32 mouse cellular contexts compared by ENCODE assay signal in the genomic region with DNA sequence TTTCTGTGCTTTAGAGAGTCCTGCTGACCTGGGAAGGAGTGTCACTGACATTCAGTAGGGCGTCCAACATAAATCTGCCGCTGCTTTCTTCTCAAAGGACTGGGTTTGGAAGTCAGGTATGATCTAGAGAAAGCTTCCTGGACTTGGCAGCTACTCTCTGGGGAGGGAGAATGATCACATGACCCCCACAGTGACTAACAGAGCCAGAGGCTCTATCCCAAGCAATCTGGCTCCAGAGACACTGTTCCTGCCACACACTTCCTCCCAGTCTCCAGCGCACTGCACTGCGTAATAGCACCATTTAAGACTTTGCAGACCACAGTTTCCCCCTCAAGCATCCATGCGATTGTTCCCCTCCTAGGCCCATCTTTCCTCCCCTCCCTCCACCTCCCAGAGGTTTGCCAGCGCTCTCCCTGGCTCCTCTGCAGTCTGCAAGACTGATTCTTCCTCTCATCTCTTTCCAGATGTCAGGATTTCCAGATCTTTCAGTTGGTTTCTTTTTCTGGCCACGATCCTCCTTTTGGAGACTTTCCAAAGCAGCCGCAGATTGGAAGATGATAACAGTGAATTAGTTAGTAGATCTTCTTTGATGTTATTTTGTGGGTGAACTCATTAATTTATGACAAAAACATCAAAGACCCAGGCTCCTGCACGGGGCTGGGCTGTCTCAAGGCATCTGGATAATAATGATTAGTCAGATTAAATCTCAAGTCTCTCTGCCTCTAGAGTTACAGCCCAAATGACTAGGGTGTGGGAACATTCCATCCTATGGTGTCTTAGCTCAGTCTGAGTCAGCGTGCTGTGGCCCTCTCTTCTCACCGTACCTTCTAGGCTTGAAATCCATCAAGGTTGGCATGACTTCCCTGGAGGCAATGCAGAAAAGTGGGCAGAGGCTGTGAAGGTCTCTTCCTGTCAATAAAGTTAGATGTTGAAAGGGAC. TPM values are rescaled to one million over a fixed set of nuclear protein-coding genes. Genes with fewer than 3 reads are reported as not detected.
DNase-seq lines count a peak whose midpoint lies in the region; ATAC-seq and TF ChIP-seq lines count a peak whose summit lies in the region.
"Had no signal": no experiment of that assay in that cellular context is flagged by ENCODE, and none has a peak within 500 bp of the region (broad histone marks: within the 10 kb centered on the region; RNA-seq: fewer than 3 reads in every experiment).

No protein-coding gene starts in this region.

- no peak for TF ChIP-seq POLR2A in MEL (IDR thresholded peaks at IDR 0.05; ENCODE audit: control insufficient read depth in 1 of 2, insufficient read depth in 1 of 2, low read depth in 1 of 2, low read length in 2 of 2, poor library complexity in 1 of 2)

- peak; percentile 27 for DNase-seq in adrenal gland, postnatal 14 days
- no peak for DNase-seq in adrenal gland, postnatal 10 days
- DNase-seq in neural tube, embryonic 11.5 days (ENCODE audit: low spot score): peak; percentile 5
- DNase-seq in MEL (ENCODE audit: low read depth, low spot score): no peak
- DNase-seq in brain, adult 2 months (ENCODE audit: low read depth, low spot score): peak; percentile 70
- no peak for DNase-seq in cerebellum, postnatal 36 days
- no peak for DNase-seq in forebrain, embryonic 14.5 days (ENCODE audit: low spot score)
- DNase-seq: cerebellum, adult 2 months; cerebellum, postnatal 25 days; gastrocnemius, adult 2 months; gastrocnemius, postnatal 36 days; heart, adult 18-20 months; heart, postnatal 4 days; kidney, adult 9 months; kidney, postnatal 10 days; layer of hippocampus, postnatal 36 days; lung, embryonic 14.5 days; lung, postnatal 14 days had no signal

- ATAC-seq in neural tube, embryonic 11.5 days (ENCODE audit: insufficient read depth, low FRiP score, low TSS enrichment): no peak
- no peak for ATAC-seq in neural tube, embryonic 15.5 days (ENCODE audit: low FRiP score)
- no peak for ATAC-seq in forebrain, embryonic 14.5 days
- ATAC-seq: activated CD4-positive, CD25-positive, alpha-beta regulatory T cell, adult 4 months; forebrain, embryonic 13.5 days; intestine, postnatal 0 days had no signal

- H3K4me1 ChIP-seq in neural tube, embryonic 11.5 days (ENCODE audit: control insufficient read depth, insufficient read depth, low read length): no peaks in the 10 kb centered on the region
- H3K4me1 ChIP-seq in neural tube, embryonic 15.5 days: peaks cover 7% of the 10 kb centered on the region; the same call in 1 of the 2 replicates
- H3K4me1 ChIP-seq in MEL (ENCODE audit: control insufficient read depth in 1 of 2, insufficient read depth in 2 of 2, low read length in 2 of 2): peaks cover 4 to 45% of the 10 kb centered on the region in 2 experiments
- H3K4me1 ChIP-seq in forebrain, embryonic 14.5 days (ENCODE audit: control insufficient read depth, insufficient read depth, low read length): peaks cover 5% of the 10 kb centered on the region; the same call in 1 of the 2 replicates
- H3K4me1 ChIP-seq: liver, embryonic 15.5 days had no signal

- TF ChIP-seq RAD21 in MEL (IDR thresholded peaks at IDR 0.05; ENCODE audit: low read depth, low read length): no peak

- no peak for TF ChIP-seq EP300 in MEL (IDR thresholded peaks at IDR 0.05; ENCODE audit: low read depth in 1 of 2, low read length in 2 of 2)

- H3K4me2 ChIP-seq in neural tube, embryonic 11.5 days (ENCODE audit: low read depth): no peak overlapping the region
- H3K4me2 ChIP-seq in neural tube, embryonic 15.5 days: no peak overlapping the region
- H3K4me2 ChIP-seq in forebrain, embryonic 14.5 days (ENCODE audit: low read length): no peak overlapping the region
- H3K4me2 ChIP-seq: forebrain, embryonic 13.5 days; heart, embryonic 12.5 days; hindbrain, embryonic 14.5 days; liver, embryonic 15.5 days; lung, embryonic 14.5 days; neural tube, embryonic 12.5 days had no signal

- H3K27me3 ChIP-seq in neural tube, embryonic 11.5 days (ENCODE audit: control insufficient read depth, insufficient read depth, low read length): peaks cover 5% of the 10 kb centered on the region
- H3K27me3 ChIP-seq in neural tube, embryonic 15.5 days (replicated peaks): peaks cover 9% of the 10 kb centered on the region
- peaks cover 0 to 1% of the 10 kb centered on the region in 2 experiments; a peak in 1 of 4 replicates for H3K27me3 ChIP-seq in MEL (ENCODE audit: control insufficient read depth in 1 of 2, insufficient read depth in 2 of 2, low read length in 2 of 2)
- H3K27me3 ChIP-seq in forebrain, embryonic 14.5 days (replicated peaks; ENCODE audit: control insufficient read depth, insufficient read depth, low read length): peaks cover 11% of the 10 kb centered on the region

- no peak overlapping the region for H3K9ac ChIP-seq in neural tube, embryonic 11.5 days (ENCODE audit: low read length)
- no peak overlapping the region for H3K9ac ChIP-seq in neural tube, embryonic 15.5 days (replicated peaks)
- no peak overlapping the region for H3K9ac ChIP-seq in MEL (ENCODE audit: control insufficient read depth, low read depth, low read length, poor library complexity, severe bottlenecking)
- no peak overlapping the region for H3K9ac ChIP-seq in forebrain, embryonic 14.5 days (ENCODE audit: low read length)
- H3K9ac ChIP-seq: forebrain, embryonic 13.5 days; heart, embryonic 12.5 days; hindbrain, embryonic 14.5 days; liver, embryonic 15.5 days; lung, embryonic 14.5 days; neural tube, embryonic 12.5 days had no signal

- no peak overlapping the region for H3K4me3 ChIP-seq in neural tube, embryonic 11.5 days (ENCODE audit: low read depth, low read length)
- no peak overlapping the region for H3K4me3 ChIP-seq in neural tube, embryonic 15.5 days (replicated peaks)
- H3K4me3 ChIP-seq in MEL (ENCODE audit: control insufficient read depth in 1 of 2, insufficient read depth in 1 of 2, low read depth in 2 of 2, low read length in 2 of 2): no peak overlapping the region
- no peak overlapping the region for H3K4me3 ChIP-seq in forebrain, embryonic 14.5 days (ENCODE audit: low read depth, low read length)
- H3K4me3 ChIP-seq: forebrain, embryonic 13.5 days; gastrocnemius, adult 2 months; heart, embryonic 12.5 days; liver, embryonic 15.5 days; midbrain, embryonic 10.5 days; neural tube, embryonic 12.5 days had no signal

- 74% methylated on average over 11 of the region's 11 CpGs for WGBS in neural tube, embryonic 11.5 days
- WGBS in neural tube, embryonic 15.5 days: 67% methylated on average over 11 of the region's 11 CpGs
- 61% methylated on average over 11 of the region's 11 CpGs for WGBS in forebrain, embryonic 14.5 days

- H3K79me2 ChIP-seq in MEL (ENCODE audit: control insufficient read depth, insufficient read depth, low read length, poor library complexity): no peaks in the 10 kb centered on the region

- H3K9me3 ChIP-seq in neural tube, embryonic 11.5 days (ENCODE audit: control insufficient read depth, low read length): no peaks in the 10 kb centered on the region
- H3K9me3 ChIP-seq in neural tube, embryonic 15.5 days (replicated peaks): no peaks in the 10 kb centered on the region
- no peaks in the 10 kb centered on the region for H3K9me3 ChIP-seq in MEL (replicated peaks; ENCODE audit: insufficient read depth, low read length)
- H3K9me3 ChIP-seq in forebrain, embryonic 14.5 days (replicated peaks; ENCODE audit: control insufficient read depth, low read length): no peaks in the 10 kb centered on the region
- H3K9me3 ChIP-seq: forebrain, embryonic 13.5 days; G1E; heart, embryonic 12.5 days; liver, embryonic 15.5 days; midbrain, embryonic 10.5 days; neural tube, embryonic 12.5 days had no signal

- no peak overlapping the region for H3K27ac ChIP-seq in neural tube, embryonic 11.5 days (ENCODE audit: low read depth, low read length)
- no peak overlapping the region for H3K27ac ChIP-seq in neural tube, embryonic 15.5 days (replicated peaks)
- no peak overlapping the region for H3K27ac ChIP-seq in MEL (ENCODE audit: control insufficient read depth, low read depth, low read length)
- H3K27ac ChIP-seq in forebrain, embryonic 14.5 days (ENCODE audit: low read depth, low read length): no peak overlapping the region
- H3K27ac ChIP-seq: forebrain, embryonic 13.5 days; gastrocnemius, adult 2 months; hindbrain, embryonic 14.5 days; liver, embryonic 15.5 days; midbrain, embryonic 10.5 days; neural tube, embryonic 12.5 days had no signal

- no peaks in the 10 kb centered on the region for H3K36me3 ChIP-seq in neural tube, embryonic 11.5 days (ENCODE audit: control insufficient read depth, insufficient read depth, low read length)
- H3K36me3 ChIP-seq in neural tube, embryonic 15.5 days: no peaks in the 10 kb centered on the region
- peaks cover 0 to 22% of the 10 kb centered on the region in 2 experiments; a peak in 2 of 4 replicates for H3K36me3 ChIP-seq in MEL (ENCODE audit: control insufficient read depth in 1 of 2, insufficient read depth in 2 of 2, low read length in 2 of 2)
- no peaks in the 10 kb centered on the region for H3K36me3 ChIP-seq in forebrain, embryonic 14.5 days (ENCODE audit: control insufficient read depth, insufficient read depth, low read length)
- H3K36me3 ChIP-seq: G1E; heart, embryonic 12.5 days; liver, embryonic 15.5 days; midbrain, embryonic 10.5 days; neural tube, embryonic 12.5 days had no signal

- no peak for TF ChIP-seq CTCF in MEL (IDR thresholded peaks at IDR 0.05 in 2 of 3, conservative IDR thresholded peaks at IDR 0.05 in 1 of 3; ENCODE audit: control insufficient read depth in 1 of 3, insufficient read depth in 1 of 3, low read depth in 2 of 3, low read length in 3 of 3, poor library complexity in 1 of 3, severe bottlenecking in 1 of 3)

RNA-seq across cellular contexts. Expression of a gene that starts 2.9 kb away (rescaled TPM):
- total RNA-seq in adrenal gland, postnatal 14 days (2021): 0.78 and 1.9 TPM in 2 replicates
- 1 to 10 TPM in 1 of 2 experiments, under 1 TPM in 1; 0.99 to 2.3 TPM for total RNA-seq in adrenal gland, postnatal 10 days (2021)
- 5.5 and 6.1 TPM in 2 replicates for polyA plus RNA-seq in neural tube, embryonic 11.5 days (2014; fragmentation: Nextera tagmentation; extraction: Ambion mirVana)
- 68.0 and 77.8 TPM in 2 replicates for polyA plus RNA-seq in neural tube, embryonic 15.5 days (2015; fragmentation: Nextera tagmentation; extraction: Ambion mirVana)
- total RNA-seq in MEL (2012; rRNA removed): 0.23 and 0.27 TPM in 2 replicates
- polyA plus RNA-seq in MEL (2012; ENCODE audit: insufficient read depth in 1 of 2, insufficient read length in 2 of 2, low read depth in 1 of 2, low replicate concordance in 2 of 2, missing spikeins in 1 of 2): 1 to 10 TPM in 1 of 2 experiments, not detected in 1; 2.0 TPM
- polyA plus RNA-seq in forebrain, embryonic 14.5 days (2014; fragmentation: Nextera tagmentation; extraction: Ambion mirVana): 13.8 and 18.6 TPM in 2 replicates
- total RNA-seq: liver, adult 2 months; megakaryocyte progenitor cell, adult 5-6 weeks; monocyte, adult 5-6 weeks had no signal
- polyA plus RNA-seq: activated CD4-positive, CD25-positive, alpha-beta regulatory T cell, adult 4 months; G1E; limb, embryonic 11.5 days; liver, adult 2 months; liver, embryonic 15.5 days; lung, embryonic 14.5 days had no signal

RNA-seq across cellular contexts. Expression of a gene that starts 48.2 kb away (rescaled TPM):
- total RNA-seq in adrenal gland, postnatal 14 days (2021): 4.3 and 4.9 TPM in 2 replicates
- 1 to 10 TPM; 5.1 to 6.2 TPM for total RNA-seq in adrenal gland, postnatal 10 days (2021)
- polyA plus RNA-seq in neural tube, embryonic 11.5 days (2014; fragmentation: Nextera tagmentation; extraction: Ambion mirVana): 3.3 and 4.1 TPM in 2 replicates
- polyA plus RNA-seq in neural tube, embryonic 15.5 days (2015; fragmentation: Nextera tagmentation; extraction: Ambion mirVana): 6.8 and 6.9 TPM in 2 replicates
- not detected in 2 replicates for total RNA-seq in MEL (2012; rRNA removed)
- polyA plus RNA-seq in MEL (2012; ENCODE audit: insufficient read depth in 1 of 2, insufficient read length in 2 of 2, low read depth in 1 of 2, low replicate concordance in 2 of 2, missing spikeins in 1 of 2): under 1 TPM in 1 of 2 experiments, not detected in 1; 0.50 TPM
- 0.78 and 0.81 TPM in 2 replicates for polyA plus RNA-seq in forebrain, embryonic 14.5 days (2014; fragmentation: Nextera tagmentation; extraction: Ambion mirVana)
- total RNA-seq: G1E; liver, adult 2 months; megakaryocyte progenitor cell, adult 5-6 weeks; monocyte, adult 5-6 weeks had no signal
- polyA plus RNA-seq: activated CD4-positive, CD25-positive, alpha-beta regulatory T cell, adult 4 months; forebrain, embryonic 13.5 days; G1E; liver, adult 2 months had no signal

Comparison
In these comparisons a context has a peak if more than half of its experiments do, and no peak if none do; other contexts are left out.
1. DNase-seq: peak in adrenal gland, postnatal 14 days (single experiment), neural tube, embryonic 11.5 days (single experiment) and brain, adult 2 months (single experiment); none in adrenal gland, postnatal 10 days (single experiment), MEL (single experiment), cerebellum, postnatal 36 days (0 of 2) and forebrain, embryonic 14.5 days (single experiment).